Mouse (Mus musculus): ENCODE measurements around the gene Pax7.

Pax7 gene

GRCm38 (mm10) chr4:139833036-139833634 lies at the start of gene Pax7:
TSS of gene Pax7 (minus strand) at chr4:139833528.
- DNase-seq = no peak

- no peak for DNase-seq
Measured at GRCm38 (mm10) chr4:139881796-139882195, 48.5 kb upstream of the Pax7 start.

- no peak for DNase-seq
Measured at GRCm38 (mm10) chr4:139879324-139879723, 46.0 kb upstream of the Pax7 start.

GRCm38 (mm10) chr4:139878443-139878842 lies 45.1 kb upstream of the Pax7 start:
- DNase-seq = no peak

GRCm38 (mm10) chr4:139877269-139877668 lies 43.9 kb upstream of the Pax7 start:
- peak; percentile 47 for DNase-seq

GRCm38 (mm10) chr4:139872595-139872994 lies 39.3 kb upstream of the Pax7 start:
- DNase-seq = peak; percentile 22

- no peak for DNase-seq
Measured at GRCm38 (mm10) chr4:139871699-139872098, 38.4 kb upstream of the Pax7 start.

GRCm38 (mm10) chr4:139863218-139863617 lies 29.9 kb upstream of the Pax7 start:
- DNase-seq = no peak

GRCm38 (mm10) chr4:139858635-139859176 lies 25.4 kb upstream of the Pax7 start:
- peak; percentile 82 for DNase-seq

- DNase-seq = no peak
Measured at GRCm38 (mm10) chr4:139852219-139853035, 19.1 kb upstream of the Pax7 start.

- no peak for DNase-seq
Measured at GRCm38 (mm10) chr4:139851387-139851786, 18.1 kb upstream of the Pax7 start.

GRCm38 (mm10) chr4:139850547-139851170 lies 17.3 kb upstream of the Pax7 start:
- no peak for DNase-seq

- DNase-seq = no peak
Measured at GRCm38 (mm10) chr4:139843456-139843855, 10.1 kb upstream of the Pax7 start.

GRCm38 (mm10) chr4:139842919-139843318 lies 9.6 kb upstream of the Pax7 start:
- no peak for DNase-seq

- no peak for DNase-seq
Measured at GRCm38 (mm10) chr4:139840939-139841500, 7.7 kb upstream of the Pax7 start.

- no peak for DNase-seq
Measured at GRCm38 (mm10) chr4:139840442-139840841, 7.1 kb upstream of the Pax7 start.

GRCm38 (mm10) chr4:139836681-139837080 lies 3.4 kb upstream of the Pax7 start:
- no peak for DNase-seq

GRCm38 (mm10) chr4:139836196-139836595 lies 2.9 kb upstream of the Pax7 start:
- no peak for DNase-seq

- no peak for DNase-seq
Measured at GRCm38 (mm10) chr4:139833817-139834401, 581 bp upstream of the Pax7 start.

- DNase-seq = no peak
Measured at GRCm38 (mm10) chr4:139832281-139833035, 870 bp downstream of the Pax7 start.

GRCm38 (mm10) chr4:139831501-139832230 lies 1.7 kb downstream of the Pax7 start:
- DNase-seq = no peak

Data from cerebellum, adult 9-11 months (tissue).